Mouse (Mus musculus) layer of hippocampus, adult 18-20 months (tissue): Measurements from ENCODE around the gene Taf5. TPM values are rescaled to one million over a fixed set of nuclear protein-coding genes. Genes with fewer than 3 reads are reported as not detected.

Experiments used
- DNase-seq, 2 experiments: peaks; one replicate each; pipeline ENCODE4 v3.0.0; 2022; ENCODE audit warnings: low spot score in 2 of 2
- long read RNA-seq: library from polyadenylated mRNA; stranded (forward); transcript quantifications from one replicate; pipeline ENCODE4 v2.0.0, GENCODE M21; 2021
- total RNA-seq, 2 experiments: library from RNA; stranded (reverse); gene quantifications; 2 replicates each; pipeline ENCODE4 v1.2.3; 2021

Gene Taf5
- total RNA-seq: 1 to 10 TPM; 6.9 to 7.0 TPM
- long read RNA-seq, transcript Taf5-201 (11 exons, 3,260 nt): major isoform, 18 of 20 reads
- long read RNA-seq, partial matches to known transcripts: 0 of 20 reads
- long read RNA-seq, other reads (novel, unspliced or antisense): 2 of 20 reads

- DNase-seq: peak; percentile 96 to 97
Measured at GRCm38 (mm10) chr19:47067096-47067882, at the start of gene Taf5. TSS of gene Taf5 (plus strand) at chr19:47067746.

GRCm38 (mm10) chr19:47017831-47018230 is 49.7 kb upstream of the Taf5 start:
- DNase-seq: no peak

- DNase-seq: no peak
Measured at GRCm38 (mm10) chr19:47018330-47018729, 49.2 kb upstream of the Taf5 start.

GRCm38 (mm10) chr19:47019326-47019725 is 48.2 kb upstream of the Taf5 start:
- no peak for DNase-seq

GRCm38 (mm10) chr19:47022709-47023108 is 44.8 kb upstream of the Taf5 start:
- no peak for DNase-seq

GRCm38 (mm10) chr19:47023546-47023945 is 44.0 kb upstream of the Taf5 start:
- no peak for DNase-seq

GRCm38 (mm10) chr19:47024954-47025353 is 42.6 kb upstream of the Taf5 start:
- DNase-seq: no peak

GRCm38 (mm10) chr19:47026513-47026912 is 41.0 kb upstream of the Taf5 start:
- no peak for DNase-seq

- no peak for DNase-seq
Measured at GRCm38 (mm10) chr19:47029796-47030195, 37.8 kb upstream of the Taf5 start.

- peak; percentile 37 to 78 for DNase-seq
Measured at GRCm38 (mm10) chr19:47031770-47032169, 35.8 kb upstream of the Taf5 start.

GRCm38 (mm10) chr19:47034916-47035315 is 32.6 kb upstream of the Taf5 start:
- DNase-seq: no peak

GRCm38 (mm10) chr19:47036596-47036995 is 30.9 kb upstream of the Taf5 start:
- DNase-seq: no peak

GRCm38 (mm10) chr19:47040720-47041473 is 26.6 kb upstream of the Taf5 start:
- peak in 1 of 2 experiments; percentile 67 for DNase-seq

- DNase-seq: no peak
Measured at GRCm38 (mm10) chr19:47043608-47044007, 23.9 kb upstream of the Taf5 start.

- DNase-seq: no peak
Measured at GRCm38 (mm10) chr19:47046343-47046742, 21.2 kb upstream of the Taf5 start.

GRCm38 (mm10) chr19:47047236-47047833 is 20.2 kb upstream of the Taf5 start:
- no peak for DNase-seq

GRCm38 (mm10) chr19:47049061-47049460 is 18.5 kb upstream of the Taf5 start:
- no peak for DNase-seq

GRCm38 (mm10) chr19:47049840-47050239 is 17.7 kb upstream of the Taf5 start:
- DNase-seq: no peak

- peak; percentile 74 to 85 for DNase-seq
Measured at GRCm38 (mm10) chr19:47050271-47051032, 17.1 kb upstream of the Taf5 start, which contains the start of gene Pcgf6. TSS of gene Pcgf6 (minus strand) at chr19:47050906.

- no peak for DNase-seq
Measured at GRCm38 (mm10) chr19:47052927-47053326, 14.6 kb upstream of the Taf5 start.

- DNase-seq: no peak
Measured at GRCm38 (mm10) chr19:47053471-47053870, 14.1 kb upstream of the Taf5 start.
